Mouse (Mus musculus): ENCODE results near the gene Rnf213.

Gene Rnf213

GRCm38 (mm10) chr11:119515823-119516676, 123.2 kb downstream of the Rnf213 start:
- DNase-seq (ENCODE audit: low spot score) = no peak

GRCm38 (mm10) chr11:119516677-119517361, 123.9 kb downstream of the Rnf213 start:
- DNase-seq (ENCODE audit: low spot score) = no peak

- DNase-seq (ENCODE audit: low spot score) = no peak
Observed at GRCm38 (mm10) chr11:119519387-119519786, 126.5 kb downstream of the Rnf213 start.

- no peak for DNase-seq (ENCODE audit: low spot score)
Observed at GRCm38 (mm10) chr11:119520005-119520712, 127.3 kb downstream of the Rnf213 start.

GRCm38 (mm10) chr11:119520713-119521063, 127.8 kb downstream of the Rnf213 start:
- no peak for DNase-seq (ENCODE audit: low spot score)

GRCm38 (mm10) chr11:119521920-119522710, 129.2 kb downstream of the Rnf213 start:
- DNase-seq (ENCODE audit: low spot score) = no peak

- no peak for DNase-seq (ENCODE audit: low spot score)
Observed at GRCm38 (mm10) chr11:119522779-119523178, 129.9 kb downstream of the Rnf213 start.

- DNase-seq (ENCODE audit: low spot score) = no peak
Observed at GRCm38 (mm10) chr11:119523392-119523791, 130.5 kb downstream of the Rnf213 start.

- DNase-seq (ENCODE audit: low spot score) = peak; percentile 74
Observed at GRCm38 (mm10) chr11:119524545-119524949, 131.6 kb downstream of the Rnf213 start.

- DNase-seq (ENCODE audit: low spot score) = no peak
Observed at GRCm38 (mm10) chr11:119526068-119526966, 133.4 kb downstream of the Rnf213 start.

- DNase-seq (ENCODE audit: low spot score) = no peak
Observed at GRCm38 (mm10) chr11:119528930-119529329, 136.0 kb downstream of the Rnf213 start.

GRCm38 (mm10) chr11:119532460-119532859, 139.6 kb downstream of the Rnf213 start:
- no peak for DNase-seq (ENCODE audit: low spot score)

GRCm38 (mm10) chr11:119533745-119534144, 140.8 kb downstream of the Rnf213 start:
- DNase-seq (ENCODE audit: low spot score) = no peak
